Mouse (Mus musculus) megakaryocyte-erythroid progenitor cell, adult 5 weeks (primary cell): ENCODE measurements around the gene Nrip1. TPM values are rescaled to one million over a fixed set of nuclear protein-coding genes. Genes with fewer than 3 reads are reported as not detected.

Experiments used
- polyA plus RNA-seq: library from polyadenylated mRNA; stranded (reverse); fragments of >175 nt; gene quantifications from 2 replicates; pipeline ENCODE4 v1.2.3, GENCODE M21; 2012

Gene Nrip1
- 8.1 and 12.3 TPM in 2 replicates for polyA plus RNA-seq

GRCm38 (mm10) chr16:76373671-76374091, at the start of gene Nrip1:
Gene Nrip1 (minus strand): TSS chr16:76373827.

